Comparison of ENCODE assay signal across 16 mouse cellular contexts in genomic region chr15:82809511-82809910, GRCm38 (mm10). TPM values are rescaled to one million over a fixed set of nuclear protein-coding genes. Genes with fewer than 3 reads are reported as not detected.
DNase-seq lines count a peak whose midpoint lies in the region; ATAC-seq lines count a peak whose summit lies in the region.
"Had no signal": no experiment of that assay in that cellular context is flagged by ENCODE, and none has a peak within 500 bp of the region (broad histone marks: within the 10 kb centered on the region; RNA-seq: fewer than 3 reads in every experiment).

No protein-coding gene starts in this region.

- H3K9ac ChIP-seq in kidney, embryonic 15.5 days, result no peak overlapping the region
- H3K9ac ChIP-seq: hindbrain, embryonic 14.5 days; lung, embryonic 14.5 days had no signal

- WGBS in kidney, embryonic 15.5 days, result 81% methylated on average over 6 of the region's 6 CpGs

- no peaks in the 10 kb centered on the region for H3K9me3 ChIP-seq in kidney, embryonic 15.5 days (replicated peaks)

- no peak for ATAC-seq in kidney, embryonic 15.5 days (replicated peaks; ENCODE audit: low FRiP score)
- ATAC-seq in common myeloid progenitor, adult 5-6 weeks (replicated peaks; ENCODE audit: low read depth, poor library complexity, severe bottlenecking), result peak; percentile 60; the same call in 1 of the 2 replicates
- ATAC-seq in inflammation-experienced regulatory T-cells, adult 6 months, result no peak
- no peak for ATAC-seq in monocyte, adult 5-6 weeks (replicated peaks; ENCODE audit: insufficient number of reproducible peaks, low FRiP score, low TSS enrichment, poor library complexity, severe bottlenecking)

- DNase-seq in kidney, adult 9 months, result peak; percentile 20
- peak; percentile 41 to 67 for DNase-seq in spleen, postnatal 4 days (ENCODE audit: low spot score in 2 of 2)
- no peak for DNase-seq in spleen, adult 18-20 months
- DNase-seq: cerebellum, adult 11 months; lung, embryonic 14.5 days had no signal

- H3K4me3 ChIP-seq in kidney, embryonic 15.5 days (replicated peaks), result no peak overlapping the region

- no peak overlapping the region for H3K27ac ChIP-seq in kidney, embryonic 15.5 days
- H3K27ac ChIP-seq: hindbrain, embryonic 14.5 days had no signal

- H3K4me1 ChIP-seq in kidney, embryonic 15.5 days, result no peaks in the 10 kb centered on the region

- H3K36me3 ChIP-seq in kidney, embryonic 15.5 days, result peaks cover 44% of the 10 kb centered on the region

- H3K27me3 ChIP-seq in kidney, embryonic 15.5 days, result no peaks in the 10 kb centered on the region

- no peak overlapping the region for H3K4me2 ChIP-seq in kidney, embryonic 15.5 days
- H3K4me2 ChIP-seq: hindbrain, embryonic 14.5 days; lung, embryonic 14.5 days had no signal

RNA-seq across cellular contexts. Expression of gene Cyp2d26, which starts 15.4 kb away (rescaled TPM):
- polyA plus RNA-seq in kidney, embryonic 15.5 days (2015; fragmentation: Nextera tagmentation; extraction: Ambion mirVana), result 19.4 and 23.1 TPM in 2 replicates
- not detected in 2 replicates for total RNA-seq in common myeloid progenitor, adult 5-6 weeks (2017)
- under 1 TPM in 1 of 3 experiments, not detected in 2; 0.44 TPM for polyA plus RNA-seq in inflammation-experienced regulatory T-cells, adult 6 months (2017; shearing (Covaris generic))
- total RNA-seq in monocyte, adult 5-6 weeks (2017), result not detected in 3 replicates
- total RNA-seq: left cerebral cortex, postnatal 25 days; midbrain, postnatal 0 days; neutrophil, adult 5-6 weeks had no signal
- polyA plus RNA-seq: heart, embryonic 14.5 days; hindbrain, embryonic 14.5 days; lung, embryonic 14.5 days; midbrain, postnatal 0 days had no signal

RNA-seq across cellular contexts. Expression of gene Cyp2d40, which starts 45.5 kb away (rescaled TPM):
- not detected in 2 replicates for polyA plus RNA-seq in kidney, embryonic 15.5 days (2015; fragmentation: Nextera tagmentation; extraction: Ambion mirVana)
- total RNA-seq in common myeloid progenitor, adult 5-6 weeks (2017), result not detected in 2 replicates
- polyA plus RNA-seq in inflammation-experienced regulatory T-cells, adult 6 months (2017; shearing (Covaris generic)), result not detected
- total RNA-seq in monocyte, adult 5-6 weeks (2017), result not detected in 3 replicates
- total RNA-seq: gastrocnemius, adult 8-10 months; layer of hippocampus, adult 18-20 months; left cerebral cortex, postnatal 25 days; midbrain, postnatal 0 days; neutrophil, adult 5-6 weeks had no signal
- polyA plus RNA-seq: heart, embryonic 14.5 days; hindbrain, embryonic 14.5 days; lung, embryonic 14.5 days; midbrain, postnatal 0 days had no signal

Comparison
In these comparisons a context has a peak if more than half of its experiments do, and no peak if none do; other contexts are left out.
1. DNase-seq: peak in kidney, adult 9 months (single experiment) and spleen, postnatal 4 days (2 of 2); none in spleen, adult 18-20 months (0 of 2).